Mouse (Mus musculus): Measurements from ENCODE around the gene Gjd3. TPM values are rescaled to one million over a fixed set of nuclear protein-coding genes. Genes with fewer than 3 reads are reported as not detected.

Gjd3 gene
- polyA plus RNA-seq, 1 experiment from 2014 or later, result 2.3 TPM

DNA sequence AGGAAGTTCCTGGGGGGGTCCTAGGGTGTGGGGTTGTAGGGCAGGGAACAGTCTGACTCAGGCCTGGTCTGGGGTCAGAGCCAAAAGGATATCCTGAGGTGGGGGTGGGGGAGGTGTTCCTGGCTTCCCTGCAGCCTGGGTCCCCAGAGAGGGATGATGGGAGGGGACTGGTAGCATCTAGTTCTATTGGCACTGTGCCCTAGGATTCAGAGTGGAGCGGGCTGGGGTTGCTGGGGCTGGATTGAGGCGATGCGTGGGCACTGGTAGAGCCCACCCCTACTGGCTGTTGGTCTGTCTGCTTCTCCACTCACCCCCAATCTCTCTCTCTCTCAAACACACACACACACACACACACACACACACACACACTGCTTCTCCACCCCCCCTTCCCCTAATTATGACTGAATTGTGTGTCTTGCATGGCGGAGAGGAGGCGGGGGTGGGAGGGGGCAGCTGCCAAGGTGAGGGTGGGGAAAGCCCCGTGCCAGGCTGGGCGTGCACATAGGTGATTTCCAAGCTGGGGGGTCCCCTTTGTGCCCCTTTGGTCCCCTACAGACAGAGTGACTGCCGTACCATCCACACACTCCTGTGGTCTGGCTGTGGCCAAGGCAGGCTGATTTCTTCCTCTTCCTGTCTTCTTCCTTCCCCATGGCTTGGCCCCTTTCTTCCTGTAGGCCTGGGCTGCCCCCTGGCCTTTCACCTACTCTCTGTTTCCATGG is 39.7 kb downstream of the Gjd3 start:
- peak overlapping the region; percentile 72 for H3K4me2 ChIP-seq (ENCODE audit: low read length)
- no peaks in the 10 kb centered on the region for H3K27me3 ChIP-seq (ENCODE audit: control insufficient read depth, insufficient read depth, low read length)
- 46% methylated on average over 8 of the region's 8 CpGs for WGBS
- H3K27ac ChIP-seq (replicated peaks in 1 of 2; ENCODE audit: control insufficient read depth in 1 of 2, insufficient read depth in 1 of 2, low read depth in 2 of 2, low read length in 2 of 2), result peak overlapping the region; percentile 100
- ATAC-seq (ENCODE audit: insufficient number of reproducible peaks, insufficient read depth, low FRiP score, low read depth), result peak; percentile 60
- H3K4me3 ChIP-seq (ENCODE audit: control insufficient read depth in 1 of 2, insufficient read depth in 1 of 2, low read depth in 1 of 2, low read length in 2 of 2), result peak overlapping the region in 1 of 2 experiments; percentile 44; a peak in 1 of 4 replicates
- no peaks in the 10 kb centered on the region for H3K9me3 ChIP-seq (ENCODE audit: control insufficient read depth, low read length)
- peaks cover 89 to 91% of the 10 kb centered on the region in 2 experiments for H3K4me1 ChIP-seq (ENCODE audit: control insufficient read depth in 2 of 2, insufficient read depth in 2 of 2, low read length in 2 of 2)
- H3K9ac ChIP-seq (ENCODE audit: low read length), result peak overlapping the region; percentile 95
- H3K36me3 ChIP-seq (ENCODE audit: control insufficient read depth, insufficient read depth, low read length), result peaks cover 2% of the 10 kb centered on the region; the same call in 1 of the 2 replicates

GRCm38 (mm10) chr11:98942555-98942922 is 40.3 kb downstream of the Gjd3 start:
- peak overlapping the region; percentile 72 for H3K4me2 ChIP-seq (ENCODE audit: low read length)
- 34% methylated on average over 3 of the region's 3 CpGs for WGBS
- H3K9ac ChIP-seq (ENCODE audit: low read length), result peak overlapping the region; percentile 95
- H3K4me3 ChIP-seq (ENCODE audit: control insufficient read depth in 1 of 2, insufficient read depth in 1 of 2, low read depth in 1 of 2, low read length in 2 of 2), result peak overlapping the region; percentile 44 to 51
- no peaks in the 10 kb centered on the region for H3K36me3 ChIP-seq (ENCODE audit: control insufficient read depth, insufficient read depth, low read length)
- ATAC-seq (ENCODE audit: insufficient number of reproducible peaks, insufficient read depth, low FRiP score, low read depth), result no peak
- H3K27me3 ChIP-seq (ENCODE audit: control insufficient read depth, insufficient read depth, low read length), result no peaks in the 10 kb centered on the region
- H3K27ac ChIP-seq (replicated peaks in 1 of 2; ENCODE audit: control insufficient read depth in 1 of 2, insufficient read depth in 1 of 2, low read depth in 2 of 2, low read length in 2 of 2), result peak overlapping the region; percentile 100
- H3K9me3 ChIP-seq (ENCODE audit: control insufficient read depth, low read length), result no peaks in the 10 kb centered on the region
- H3K4me1 ChIP-seq (ENCODE audit: control insufficient read depth in 2 of 2, insufficient read depth in 2 of 2, low read length in 2 of 2), result peaks cover 83 to 86% of the 10 kb centered on the region in 2 experiments

DNA sequence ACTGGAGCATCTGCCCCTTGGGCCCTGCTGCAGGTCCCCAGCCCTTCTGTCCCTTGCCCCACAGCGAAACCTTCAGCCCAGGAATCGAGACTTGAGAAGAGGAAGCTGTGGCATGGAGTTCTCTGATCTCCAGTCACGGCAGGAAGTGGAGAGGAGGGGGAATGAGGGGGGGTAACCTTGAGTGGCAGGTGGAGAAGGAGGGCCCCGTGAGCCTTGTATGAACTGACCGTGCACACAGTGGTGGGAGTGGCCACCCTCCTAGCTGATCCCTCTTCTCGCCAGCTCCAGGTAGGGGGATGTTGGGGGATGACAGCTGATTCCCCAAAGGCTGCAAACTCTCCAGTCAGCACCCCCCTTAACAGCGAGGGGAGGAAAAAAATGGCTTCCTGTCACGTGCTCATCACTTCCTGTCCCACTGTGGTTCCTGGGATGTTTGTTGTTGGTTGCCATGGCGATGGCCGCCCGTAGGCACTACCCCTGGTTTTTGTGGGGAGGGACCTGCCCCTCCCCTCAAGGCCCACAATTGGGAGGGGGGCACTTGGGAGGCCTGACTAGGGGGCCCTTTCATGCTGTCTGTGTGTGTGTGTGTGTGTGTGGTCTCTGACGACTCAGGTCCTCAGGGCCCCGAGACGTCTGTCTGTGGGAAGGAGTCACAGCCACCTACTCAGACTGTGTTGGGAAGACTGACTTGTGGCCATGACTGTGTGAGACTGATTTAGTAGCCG is 40.8 kb downstream of the Gjd3 start:
- 5% methylated on average over 15 of the region's 15 CpGs for WGBS
- peak overlapping the region; percentile 72 for H3K4me2 ChIP-seq (ENCODE audit: low read length)
- peak overlapping the region; percentile 95 for H3K9ac ChIP-seq (ENCODE audit: low read length)
- 0 out of 2 replicates have a peak, but pooled peaks have one; percentile 16 for ATAC-seq (ENCODE audit: insufficient number of reproducible peaks, insufficient read depth, low FRiP score, low read depth)
- peak overlapping the region; percentile 100 for H3K27ac ChIP-seq (replicated peaks in 1 of 2; ENCODE audit: control insufficient read depth in 1 of 2, insufficient read depth in 1 of 2, low read depth in 2 of 2, low read length in 2 of 2)
- H3K9me3 ChIP-seq (ENCODE audit: control insufficient read depth, low read length), result no peaks in the 10 kb centered on the region
- H3K4me3 ChIP-seq (ENCODE audit: control insufficient read depth in 1 of 2, insufficient read depth in 1 of 2, low read depth in 1 of 2, low read length in 2 of 2), result peak overlapping the region; percentile 44 to 51
- no peaks in the 10 kb centered on the region for H3K36me3 ChIP-seq (ENCODE audit: control insufficient read depth, insufficient read depth, low read length)
- peaks cover 78 to 80% of the 10 kb centered on the region in 2 experiments for H3K4me1 ChIP-seq (ENCODE audit: control insufficient read depth in 2 of 2, insufficient read depth in 2 of 2, low read length in 2 of 2)
- no peaks in the 10 kb centered on the region for H3K27me3 ChIP-seq (ENCODE audit: control insufficient read depth, insufficient read depth, low read length)

DNA sequence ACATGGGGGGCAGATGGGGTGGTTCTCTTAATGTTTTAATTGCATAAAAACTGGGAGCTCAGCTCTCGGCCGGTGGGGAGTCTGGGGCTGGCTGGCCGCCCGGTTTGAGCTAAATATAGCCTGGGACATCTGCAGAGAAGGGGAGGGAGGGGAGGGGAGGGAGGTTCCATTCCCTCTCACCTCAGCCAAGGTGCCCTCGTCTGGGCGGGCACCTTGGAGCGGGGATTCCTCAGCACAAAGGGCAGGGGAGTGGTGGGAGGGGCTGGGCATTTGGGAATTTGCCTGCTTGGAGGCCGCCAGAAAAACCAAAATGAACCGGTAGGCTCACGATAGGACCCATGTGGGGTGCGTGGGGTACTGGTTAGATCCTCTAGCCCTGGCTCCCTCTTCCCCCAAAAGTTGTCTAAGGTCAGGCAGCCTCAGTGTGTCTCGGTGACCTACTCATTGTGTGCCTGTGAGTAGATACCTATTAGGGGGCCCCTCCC is 41.4 kb downstream of the Gjd3 start:
- Histone ChIP-seq H3K9ac (ENCODE audit: low read length) (peak overlapping the region; percentile 95), H3K4me3 (ENCODE audit: control insufficient read depth in 1 of 2, insufficient read depth in 1 of 2, low read depth in 1 of 2, low read length in 2 of 2) (peak overlapping the region; percentile 44 to 51), H3K4me1 (ENCODE audit: control insufficient read depth in 2 of 2, insufficient read depth in 2 of 2, low read length in 2 of 2) (peaks cover 81 to 84% of the 10 kb centered on the region in 2 experiments), H3K27ac (replicated peaks in 1 of 2; ENCODE audit: control insufficient read depth in 1 of 2, insufficient read depth in 1 of 2, low read depth in 2 of 2, low read length in 2 of 2) (peak overlapping the region; percentile 100), H3K36me3 (ENCODE audit: control insufficient read depth, insufficient read depth, low read length) (no peaks in the 10 kb centered on the region), H3K9me3 (ENCODE audit: control insufficient read depth, low read length) (no peaks in the 10 kb centered on the region), H3K27me3 (ENCODE audit: control insufficient read depth, insufficient read depth, low read length) (no peaks in the 10 kb centered on the region), H3K4me2 (ENCODE audit: low read length) (peak overlapping the region; percentile 72)
- ATAC-seq (ENCODE audit: insufficient number of reproducible peaks, insufficient read depth, low FRiP score, low read depth), result no peak
- WGBS, result 1% methylated on average over 12 of the region's 12 CpGs

DNA sequence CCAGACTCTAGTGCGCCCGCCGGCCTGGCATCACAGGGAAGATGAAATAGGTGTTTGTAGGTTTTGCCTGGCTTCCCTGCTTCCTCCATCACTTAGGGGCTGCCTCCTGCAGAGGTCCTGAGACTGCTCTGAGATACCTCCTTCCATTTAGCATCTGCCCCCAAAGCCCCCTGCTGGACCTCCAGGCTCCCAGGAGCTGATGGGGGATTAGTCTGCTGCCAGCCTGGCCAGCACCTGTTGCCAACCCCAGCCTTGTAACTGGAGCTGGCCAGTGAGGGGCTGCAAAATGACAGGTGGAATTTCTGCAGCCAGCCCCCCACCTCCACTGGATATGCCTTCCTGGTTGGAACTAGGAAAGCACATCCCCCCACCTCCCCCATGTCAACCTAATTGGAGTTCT is 42.0 kb downstream of the Gjd3 start:
- Histone ChIP-seq H3K4me3 (ENCODE audit: control insufficient read depth in 1 of 2, insufficient read depth in 1 of 2, low read depth in 1 of 2, low read length in 2 of 2) (peak overlapping the region; percentile 44 to 51; a peak in 3 of 4 replicates), H3K4me1 (ENCODE audit: control insufficient read depth in 2 of 2, insufficient read depth in 2 of 2, low read length in 2 of 2) (peaks cover 81 to 86% of the 10 kb centered on the region in 2 experiments)
- 25% methylated on average over 3 of the region's 3 CpGs for WGBS

DNA sequence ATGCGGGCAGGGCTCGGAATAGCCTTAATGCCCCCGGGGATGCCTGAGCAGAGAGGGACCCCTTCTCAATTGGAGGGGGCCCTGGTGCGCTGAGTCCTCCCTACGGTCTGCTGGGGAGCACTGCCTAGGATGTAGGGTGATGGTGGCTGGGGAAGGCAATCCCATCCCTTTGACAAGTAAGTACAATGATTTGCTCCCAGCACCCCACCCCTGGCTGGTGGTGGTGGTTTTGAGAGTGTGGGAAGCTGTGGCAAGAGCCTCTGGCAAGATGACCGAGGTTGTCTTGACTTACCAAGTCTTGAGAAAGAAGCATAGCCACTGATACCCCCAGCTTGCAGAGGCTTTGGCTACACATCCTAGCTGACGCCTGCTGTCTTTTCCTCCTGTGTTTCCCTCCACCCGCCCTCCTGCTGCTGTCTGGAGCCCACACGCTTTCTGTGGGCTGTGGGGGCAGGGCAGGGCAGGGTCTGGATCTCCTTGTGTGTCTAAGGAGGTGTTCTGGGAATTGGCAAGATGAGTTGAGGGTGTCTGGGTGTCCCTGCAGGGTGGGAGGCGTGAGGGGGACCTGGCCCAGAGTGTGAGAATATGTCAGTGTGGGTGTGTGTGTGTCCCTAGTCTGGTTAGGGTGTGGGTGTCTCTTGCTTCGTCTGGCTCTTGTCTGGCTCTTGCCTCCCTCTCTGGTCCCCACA is 42.7 kb downstream of the Gjd3 start:
- H3K27me3 ChIP-seq (ENCODE audit: control insufficient read depth, insufficient read depth, low read length), result no peaks in the 10 kb centered on the region
- H3K4me1 ChIP-seq (ENCODE audit: control insufficient read depth in 2 of 2, insufficient read depth in 2 of 2, low read length in 2 of 2), result peaks cover 77 to 79% of the 10 kb centered on the region in 2 experiments
- 0 out of 2 replicates have a peak, but pooled peaks cover 3% of the 10 kb centered on the region for H3K36me3 ChIP-seq (ENCODE audit: control insufficient read depth, insufficient read depth, low read length)
- peak overlapping the region; percentile 4 to 86; a peak in 2 of 4 replicates for H3K4me3 ChIP-seq (ENCODE audit: control insufficient read depth in 1 of 2, insufficient read depth in 1 of 2, low read depth in 1 of 2, low read length in 2 of 2)
- peak overlapping the region; percentile 54 to 100 for H3K27ac ChIP-seq (replicated peaks in 1 of 2; ENCODE audit: control insufficient read depth in 1 of 2, insufficient read depth in 1 of 2, low read depth in 2 of 2, low read length in 2 of 2)
- ATAC-seq (ENCODE audit: insufficient number of reproducible peaks, insufficient read depth, low FRiP score, low read depth), result no peak
- H3K4me2 ChIP-seq (ENCODE audit: low read length), result peak overlapping the region; percentile 72
- H3K9me3 ChIP-seq (ENCODE audit: control insufficient read depth, low read length), result no peaks in the 10 kb centered on the region
- H3K9ac ChIP-seq (ENCODE audit: low read length), result peak overlapping the region; percentile 95
- WGBS, result 34% methylated on average over 11 of the region's 11 CpGs

More for the DNA sequence above, 42.0 kb downstream of the Gjd3 start:
- Histone ChIP-seq H3K27ac (replicated peaks in 1 of 2; ENCODE audit: control insufficient read depth in 1 of 2, insufficient read depth in 1 of 2, low read depth in 2 of 2, low read length in 2 of 2) (peak overlapping the region; percentile 100), H3K36me3 (ENCODE audit: control insufficient read depth, insufficient read depth, low read length) (no peaks in the 10 kb centered on the region), H3K9me3 (ENCODE audit: control insufficient read depth, low read length) (no peaks in the 10 kb centered on the region), H3K9ac (ENCODE audit: low read length) (peak overlapping the region; percentile 95), H3K27me3 (ENCODE audit: control insufficient read depth, insufficient read depth, low read length) (no peaks in the 10 kb centered on the region), H3K4me2 (ENCODE audit: low read length) (peak overlapping the region; percentile 72)
- no peak for ATAC-seq (ENCODE audit: insufficient number of reproducible peaks, insufficient read depth, low FRiP score, low read depth)

Measured in heart, embryonic 14.5 days (tissue).